Mouse (Mus musculus) left cerebral cortex, adult 11 months (tissue): Measurements from ENCODE around the gene Slc44a4.
"Not testable (repeated sequence)": the region's sequence is repeated elsewhere in the genome, so short reads cannot be mapped to it uniquely, and the experiment has no call there.

Source experiments
- DNase-seq: peaks from one replicate; pipeline ENCODE4 v3.0.0; 2022; ENCODE audit warnings: low spot score

The Slc44a4 gene

DNA sequence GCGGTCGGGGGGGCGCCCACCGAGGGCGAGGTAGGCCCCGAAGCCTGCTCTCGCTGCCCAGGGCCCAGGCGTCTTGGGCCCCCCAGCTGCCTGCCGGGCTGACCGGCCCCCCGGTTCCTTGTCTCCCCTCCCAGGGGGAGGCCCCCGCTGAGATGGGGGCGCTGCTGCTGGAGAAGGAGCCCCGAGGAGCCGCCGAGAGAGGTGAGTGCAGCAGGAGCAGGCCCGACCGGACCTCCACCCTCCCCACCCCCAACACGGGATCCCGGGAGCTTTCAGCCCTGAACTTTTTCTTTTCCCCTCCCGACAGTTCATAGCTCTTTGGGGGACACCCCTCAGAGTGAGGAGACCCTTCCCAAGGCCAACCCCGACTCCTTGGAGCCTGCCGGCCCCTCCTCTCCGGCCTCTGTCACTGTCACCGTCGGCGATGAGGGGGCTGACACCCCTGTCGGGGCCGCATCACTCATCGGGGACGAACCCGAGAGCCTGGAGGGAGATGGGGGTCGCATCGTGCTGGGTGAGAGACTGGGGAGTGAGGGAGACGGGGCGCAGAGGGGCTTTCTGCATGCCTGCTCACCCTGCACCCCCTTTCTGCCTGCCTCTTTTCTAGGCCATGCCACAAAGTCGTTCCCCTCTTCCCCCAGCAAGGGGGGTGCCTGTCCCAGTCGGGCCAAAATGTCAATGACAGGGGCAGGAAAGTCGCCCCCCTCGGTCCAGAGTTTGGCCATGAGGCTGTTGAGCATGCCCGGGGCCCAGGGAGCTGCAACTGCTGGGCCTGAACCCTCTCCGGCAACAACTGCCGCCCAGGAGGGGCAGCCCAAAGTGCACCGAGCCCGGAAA, 15.0 kb upstream of the Slc44a4 start:
- DNase-seq: no peak

DNA sequence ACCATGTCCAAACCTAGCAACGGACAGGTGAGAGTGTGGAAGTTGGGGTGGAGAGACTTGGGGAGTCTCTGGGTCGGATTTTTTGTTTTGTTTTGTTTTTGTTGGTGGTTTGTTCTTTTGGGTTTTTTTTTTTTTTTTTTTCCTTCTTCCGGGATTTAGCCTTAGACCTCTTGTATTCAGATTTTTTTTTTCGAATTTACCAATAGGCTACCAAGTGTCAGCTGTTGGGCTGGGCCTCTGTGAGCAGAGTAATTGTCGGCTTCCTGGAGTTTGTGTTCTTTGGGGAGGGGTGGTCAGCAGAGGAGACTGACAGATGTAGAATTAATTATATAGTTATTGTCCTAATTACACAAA, 14.4 kb upstream of the Slc44a4 start:
- DNase-seq: no peak

- DNase-seq: not testable (repeated sequence)
Measured at GRCm38 (mm10) chr17:34900826-34901225, 13.4 kb upstream of the Slc44a4 start.

DNA sequence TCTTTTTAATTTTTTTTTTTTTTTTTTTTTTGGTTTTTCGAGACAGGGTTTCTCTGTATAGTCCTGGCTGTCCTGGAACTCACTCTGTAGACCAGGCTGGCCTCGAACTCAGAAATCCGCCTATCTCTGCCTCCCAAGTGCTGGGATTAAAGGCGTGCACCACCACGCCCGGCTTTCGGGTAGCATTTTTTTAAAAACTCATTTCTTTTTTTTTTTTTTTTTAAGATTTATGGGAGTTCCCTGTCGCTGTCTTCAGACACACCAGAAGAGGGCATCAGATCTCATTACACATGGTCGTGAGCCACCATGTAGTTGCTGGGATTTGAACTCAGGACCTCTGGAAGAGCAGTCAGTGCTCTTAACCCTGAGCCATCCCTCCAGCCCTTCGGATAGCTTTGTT, 12.3 kb upstream of the Slc44a4 start:
- DNase-seq: not testable (repeated sequence)

DNA sequence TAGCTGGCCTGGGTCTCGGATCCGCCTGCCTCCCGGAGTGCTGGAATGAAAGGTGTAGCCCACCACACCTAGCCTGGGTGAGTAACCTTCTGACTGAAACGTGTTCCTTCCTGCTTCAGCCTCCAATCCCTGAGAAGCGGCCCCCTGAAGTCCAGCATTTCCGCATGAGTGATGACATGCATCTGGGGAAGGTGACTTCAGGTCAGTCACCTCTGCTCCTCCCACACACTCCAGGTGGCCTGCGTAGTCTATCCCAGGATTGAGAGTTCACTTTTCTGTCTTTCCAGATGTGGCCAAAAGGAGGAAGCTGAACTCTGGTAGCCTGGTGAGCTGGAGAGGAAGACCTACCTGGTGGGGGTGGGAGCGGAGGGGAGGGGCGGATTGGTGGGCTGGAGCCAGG, 11.4 kb upstream of the Slc44a4 start:
- no peak for DNase-seq

DNA sequence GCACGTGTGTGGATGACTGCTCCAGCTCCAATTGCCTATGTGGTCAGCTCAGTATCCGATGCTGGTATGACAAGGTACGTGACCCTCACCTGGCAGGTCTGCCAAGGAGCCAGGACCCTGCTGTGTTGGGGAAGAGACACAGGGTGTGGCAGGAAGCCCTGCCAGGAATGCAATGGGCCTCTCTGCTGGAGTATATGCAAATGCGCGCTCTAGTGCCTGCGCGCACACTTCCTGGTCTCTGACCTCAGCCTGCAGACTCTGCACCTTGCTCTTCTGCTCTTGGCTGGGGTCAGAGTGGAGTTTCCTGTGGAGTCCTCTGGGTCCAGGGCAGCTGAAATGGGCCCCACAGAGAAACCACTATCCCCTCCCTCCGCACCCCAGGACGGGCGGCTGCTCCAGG, 3.3 kb upstream of the Slc44a4 start:
- no peak for DNase-seq

DNA sequence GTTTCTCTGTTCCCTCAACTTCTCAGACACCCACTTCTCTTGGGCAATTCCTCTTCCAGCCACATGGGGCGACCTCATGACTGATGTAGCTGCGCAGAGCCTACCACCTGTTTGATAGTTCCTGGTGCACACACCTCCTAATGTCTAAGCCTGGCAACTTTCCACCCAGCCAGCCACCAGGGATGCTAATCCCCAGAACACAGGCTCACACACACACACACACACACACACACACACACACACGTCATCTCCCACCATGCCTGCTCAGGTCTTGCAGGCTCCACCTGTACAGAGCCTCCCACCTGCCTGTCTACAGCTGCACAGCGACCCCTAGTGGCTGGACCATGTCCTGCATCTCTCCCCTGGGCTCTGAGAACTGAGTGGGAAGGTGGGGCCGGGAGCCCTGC, 2.3 kb upstream of the Slc44a4 start:
- DNase-seq: peak; percentile 49

- DNase-seq: no peak
Measured at GRCm38 (mm10) chr17:34915410-34915831, 1.2 kb downstream of the Slc44a4 start.

DNA sequence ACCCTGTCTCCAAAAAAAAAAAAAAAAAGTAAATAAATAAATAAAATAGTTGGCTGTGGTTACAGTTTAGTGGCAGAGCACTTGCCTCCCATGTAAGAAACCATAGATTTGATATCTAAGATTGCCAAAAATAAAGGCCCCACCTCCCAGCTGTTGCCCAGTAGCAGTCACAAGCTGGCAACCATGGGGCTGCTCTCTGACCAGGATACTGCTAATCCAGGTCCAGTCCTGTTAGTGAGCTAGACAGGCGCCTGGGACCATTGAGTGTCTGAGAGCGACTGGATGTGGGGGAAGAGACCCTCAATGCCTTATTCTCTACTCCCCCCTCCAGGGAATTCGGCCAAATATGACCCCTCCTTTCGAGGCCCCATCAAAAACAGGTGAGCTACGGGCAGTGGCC, 2.0 kb downstream of the Slc44a4 start:
- DNase-seq: no peak

- DNase-seq: no peak
Measured at GRCm38 (mm10) chr17:34917188-34917587, 2.9 kb downstream of the Slc44a4 start.

DNA sequence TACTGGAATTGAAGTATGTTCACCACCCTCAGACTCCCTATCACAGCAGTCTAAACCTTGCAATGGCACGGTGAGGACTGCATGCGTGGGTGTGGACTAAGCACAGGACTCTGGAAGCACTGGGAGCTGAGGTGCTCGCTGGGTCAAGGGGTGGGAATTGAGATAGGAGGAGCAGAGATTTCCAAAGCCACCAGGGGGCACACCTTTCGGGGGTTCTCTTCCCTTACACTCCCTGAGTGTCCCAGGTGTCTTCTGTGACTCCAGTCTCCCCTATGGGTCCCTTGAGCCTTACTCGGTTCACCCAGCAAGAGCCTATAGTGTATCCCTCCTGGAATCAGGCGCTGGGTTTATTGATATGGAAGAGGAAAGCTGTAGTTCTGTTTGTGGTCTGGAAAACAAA, 8.7 kb downstream of the Slc44a4 start:
- DNase-seq: no peak

- no peak for DNase-seq
Measured at GRCm38 (mm10) chr17:34924258-34924657, 10.0 kb downstream of the Slc44a4 start.

DNA sequence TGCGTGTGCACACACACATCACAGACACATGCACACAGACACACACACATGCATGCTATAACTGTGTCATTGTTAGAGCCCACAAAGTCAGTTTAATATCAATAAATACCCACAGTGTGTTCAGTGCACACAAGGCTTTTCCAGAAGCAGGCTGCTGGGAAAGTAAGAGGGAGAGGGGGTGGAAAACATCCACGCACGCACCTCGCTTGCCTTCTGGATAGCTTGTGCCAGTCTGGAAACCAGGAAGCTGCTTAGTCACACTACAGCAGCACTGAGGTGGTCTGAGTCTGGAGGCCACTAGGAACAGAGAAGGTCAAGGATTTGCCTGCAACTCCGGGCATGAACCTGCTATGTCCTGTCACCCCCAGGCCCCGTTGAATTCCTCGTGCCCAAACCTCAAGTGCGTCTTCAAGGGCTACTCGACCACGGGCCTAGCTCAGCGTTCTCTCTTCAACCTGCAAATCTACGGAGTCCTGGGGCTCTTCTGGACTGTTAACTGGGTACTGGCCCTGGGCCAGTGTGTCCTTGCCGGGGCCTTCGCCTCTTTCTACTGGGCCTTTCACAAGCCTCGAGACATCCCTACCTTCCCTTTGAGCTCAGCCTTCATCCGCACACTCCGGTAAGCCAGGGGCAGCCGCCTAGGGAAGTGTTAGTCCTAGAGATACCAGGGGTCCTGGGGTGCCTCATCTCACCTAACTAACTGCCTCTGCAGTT, 13.2 kb downstream of the Slc44a4 start:
- no peak for DNase-seq

GRCm38 (mm10) chr17:34928841-34929240, 14.6 kb downstream of the Slc44a4 start:
- DNase-seq: no peak

DNA sequence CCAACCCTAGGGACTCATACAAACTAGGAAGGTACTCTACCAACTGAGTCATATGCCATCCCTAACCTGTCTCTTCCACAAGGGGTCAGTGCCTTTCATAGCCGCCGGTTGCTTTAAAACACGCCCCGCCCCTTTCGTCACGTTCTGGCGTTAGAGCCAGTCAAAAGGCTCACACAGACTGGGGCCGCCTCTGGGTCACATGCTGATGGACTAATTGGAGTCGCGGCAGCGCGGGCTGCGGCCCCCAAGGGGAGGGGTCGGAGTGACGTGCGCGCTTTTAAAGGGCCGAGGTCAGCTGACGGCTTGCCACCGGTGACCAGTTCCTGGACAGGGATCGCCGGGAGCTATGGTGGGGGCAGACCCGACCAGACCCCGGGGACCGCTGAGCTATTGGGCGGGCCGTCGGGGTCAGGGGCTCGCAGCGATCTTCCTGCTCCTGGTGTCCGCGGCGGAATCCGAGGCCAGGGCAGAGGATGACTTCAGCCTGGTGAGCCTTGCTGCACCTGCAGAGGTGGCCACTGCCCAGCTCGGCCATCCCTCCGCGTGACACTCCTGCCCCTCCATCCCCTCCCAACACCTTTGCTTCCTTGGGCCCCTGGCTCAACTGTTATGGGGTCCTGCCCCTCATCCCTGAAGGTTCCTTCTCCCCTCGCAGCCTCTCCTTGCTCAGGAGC, 16.9 kb downstream of the Slc44a4 start, which contains the start of gene Neu1:
Gene Neu1, plus strand, starts transcription at position 193 of the 674 bp plus-strand sequence.
- DNase-seq: peak; percentile 97

DNA sequence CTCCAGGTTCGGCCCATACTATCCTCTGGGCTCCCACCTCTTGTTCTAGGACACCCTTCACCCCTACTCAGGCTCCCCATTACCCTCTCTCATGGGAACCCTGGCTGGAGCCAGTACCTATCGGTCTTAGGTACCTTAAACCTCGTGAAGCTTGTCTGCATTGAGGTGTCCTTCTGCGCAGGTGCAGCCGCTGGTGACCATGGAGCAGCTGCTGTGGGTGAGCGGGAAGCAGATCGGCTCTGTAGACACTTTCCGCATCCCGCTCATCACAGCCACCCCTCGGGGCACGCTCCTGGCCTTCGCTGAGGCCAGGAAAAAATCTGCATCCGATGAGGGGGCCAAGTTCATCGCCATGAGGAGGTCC, 17.5 kb downstream of the Slc44a4 start:
- no peak for DNase-seq

DNA sequence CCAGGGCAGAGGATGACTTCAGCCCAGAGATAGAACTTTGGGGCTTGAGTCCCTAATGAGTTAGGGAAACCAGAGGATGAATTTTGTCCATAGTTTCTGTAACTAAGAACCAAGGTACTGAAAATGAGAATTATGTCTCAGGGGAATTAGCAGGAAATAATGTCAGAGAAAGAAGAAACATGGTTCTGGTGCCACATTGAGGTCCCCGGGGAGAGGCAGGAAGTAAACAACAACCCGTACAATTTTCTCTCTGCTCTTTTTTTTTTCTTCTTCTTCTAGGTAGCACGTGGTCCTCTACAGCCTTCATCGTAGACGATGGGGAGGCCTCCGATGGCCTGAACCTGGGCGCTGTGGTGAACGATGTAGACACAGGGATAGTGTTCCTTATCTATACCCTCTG, 18.0 kb downstream of the Slc44a4 start:
- DNase-seq: no peak

DNA sequence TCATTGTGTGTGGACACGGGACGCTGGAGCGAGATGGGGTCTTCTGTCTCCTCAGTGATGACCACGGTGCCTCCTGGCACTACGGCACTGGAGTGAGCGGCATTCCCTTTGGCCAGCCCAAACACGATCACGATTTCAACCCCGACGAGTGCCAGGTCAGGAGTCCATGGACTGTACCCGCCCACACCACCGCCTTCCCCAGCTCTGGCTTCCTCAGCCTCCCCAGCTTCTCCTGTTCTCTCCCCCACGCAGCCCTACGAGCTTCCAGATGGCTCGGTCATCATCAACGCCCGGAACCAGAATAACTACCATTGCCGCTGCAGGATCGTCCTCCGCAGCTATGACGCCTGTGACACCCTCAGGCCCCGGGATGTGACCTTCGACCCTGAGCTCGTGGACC, 19.8 kb downstream of the Slc44a4 start:
- no peak for DNase-seq

DNA sequence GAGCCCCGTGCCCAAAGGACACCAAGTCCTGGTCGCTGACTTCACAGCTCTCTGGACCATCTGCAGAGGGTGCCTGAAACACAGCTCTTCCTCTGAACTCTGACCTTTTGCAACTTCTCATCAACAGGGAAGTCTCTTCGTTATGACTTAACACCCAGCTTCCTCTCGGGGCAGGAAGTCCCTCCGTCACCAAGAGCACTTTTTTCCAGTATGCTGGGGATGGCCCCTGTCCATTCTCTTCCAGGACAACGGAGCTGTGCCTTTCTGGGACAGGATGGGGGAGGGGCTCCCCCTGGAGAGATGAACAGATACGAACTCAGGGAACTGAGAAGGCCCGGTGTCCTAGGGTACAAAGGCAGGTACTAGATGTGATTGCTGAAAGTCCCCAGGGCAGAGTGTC, 20.6 kb downstream of the Slc44a4 start:
- DNase-seq: no peak

- no peak for DNase-seq
Measured at GRCm38 (mm10) chr17:34937960-34938505, 23.8 kb downstream of the Slc44a4 start.

DNA sequence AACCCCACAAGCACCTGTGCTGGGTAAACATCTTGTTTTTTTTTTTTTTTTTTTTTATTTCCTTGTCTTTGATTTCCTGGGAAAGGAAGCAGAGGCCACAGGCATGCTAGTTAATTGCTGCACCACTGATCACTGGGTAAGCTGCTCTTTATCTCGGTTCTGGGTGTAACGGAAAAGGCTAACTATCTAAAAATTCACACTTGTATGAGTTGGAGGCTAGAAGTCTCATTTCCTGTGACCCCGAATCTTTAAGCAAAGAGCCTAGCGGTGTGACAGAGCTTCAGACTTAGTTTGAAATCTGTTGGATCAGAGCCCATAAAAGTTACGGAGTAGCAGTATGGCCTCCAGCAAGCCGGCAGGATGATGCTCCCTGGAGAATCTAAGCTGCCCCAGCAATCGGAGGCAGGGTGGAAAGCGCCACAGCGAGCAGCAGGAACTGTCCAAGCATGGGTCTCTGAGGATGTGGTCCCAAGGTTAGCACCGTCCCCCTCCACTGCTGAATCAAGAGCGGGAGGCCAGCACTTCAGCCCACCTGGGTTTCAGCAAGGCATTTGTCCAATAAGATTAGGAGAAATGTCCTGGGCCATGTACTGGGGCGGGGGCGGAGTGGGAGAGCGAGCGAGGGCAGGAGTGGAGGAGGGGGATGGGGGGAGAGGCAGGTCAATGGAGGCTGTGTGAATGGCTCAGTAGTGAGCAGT, 27.2 kb downstream of the Slc44a4 start:
- no peak for DNase-seq
